Mouse (Mus musculus) liver, embryonic 14 days (tissue): ENCODE results near the gene Slx4. TPM values are rescaled to one million over a fixed set of nuclear protein-coding genes. Genes with fewer than 3 reads are reported as not detected.

Experiments
- polyA plus RNA-seq: library from polyadenylated mRNA; depleted of rRNA; stranded (reverse); fragments of >200 nt; gene quantifications from 2 replicates; pipeline ENCODE4 v1.2.3, GENCODE M21; 2012; rRNA removed

Gene Slx4
- polyA plus RNA-seq, result 13.4 and 16.8 TPM in 2 replicates

GRCm38 (mm10) chr16:4003489-4004398 is at the start of gene Slx4:
Gene Slx4 (minus strand): TSS chr16:4003770.

DNA sequence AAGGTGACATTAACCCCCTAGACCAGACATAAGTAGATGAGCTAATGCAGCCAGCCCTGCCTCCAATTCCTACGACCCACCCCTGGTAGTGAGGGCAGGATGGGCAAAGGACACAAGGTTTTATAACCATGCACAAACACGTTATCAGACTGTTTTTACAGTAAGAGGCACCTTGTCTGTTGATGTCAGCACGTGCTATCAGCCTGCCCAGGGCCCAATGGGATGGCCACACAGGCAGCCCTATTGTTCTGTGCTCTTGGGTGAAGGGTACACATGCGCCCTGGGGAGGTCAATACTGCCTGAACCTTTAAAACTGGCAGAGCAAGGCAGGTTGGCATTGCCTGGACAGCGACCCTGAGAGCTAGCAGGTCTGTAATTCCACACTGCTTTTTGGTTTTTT is 33.2 kb upstream of the Slx4 start, which contains the start of gene Dnase1:
Gene Dnase1, plus strand, starts transcription at position 136 of the 400 bp plus-strand sequence.

GRCm38 (mm10) chr16:3976251-3976671 is 27.3 kb downstream of the Slx4 start, which contains the start of gene Nlrc3:
Gene Nlrc3 (minus strand): TSS chr16:3976632.

Other genes with a start within 250 kb of the Slx4 start
- gene Olfr15, start 172.9 kb downstream of the Slx4 start, polyA plus RNA-seq, result not detected in 2 replicates
- 0.28 and 0.32 TPM in 2 replicates for gene Zfp174, start 156.5 kb downstream of the Slx4 start, polyA plus RNA-seq
- 12.9 and 17.1 TPM in 2 replicates for gene Naa60, start 131.4 kb downstream of the Slx4 start, polyA plus RNA-seq
- gene Zfp597, start 119.2 kb downstream of the Slx4 start, polyA plus RNA-seq, result 2.5 and 2.6 TPM in 2 replicates
- gene Gm20695, start 119.1 kb downstream of the Slx4 start, polyA plus RNA-seq, result 0.09 and 0.13 TPM in 2 replicates
- gene 1700037C18Rik, start 95.1 kb downstream of the Slx4 start, polyA plus RNA-seq, result 1.2 and 1.3 TPM in 2 replicates
- 6.1 and 6.2 TPM in 2 replicates for gene Cluap1, start 95.0 kb downstream of the Slx4 start, polyA plus RNA-seq
- gene Nlrc3, start 27.1 kb downstream of the Slx4 start, polyA plus RNA-seq, result 0.28 and 0.35 TPM in 2 replicates
- gene Dnase1, start 33.2 kb upstream of the Slx4 start, polyA plus RNA-seq, result 0.02 and 0.03 TPM in 2 replicates
- gene Trap1, start 74.1 kb upstream of the Slx4 start, polyA plus RNA-seq, result 62.5 and 67.7 TPM in 2 replicates
- gene Crebbp, start 210.2 kb upstream of the Slx4 start, polyA plus RNA-seq, result 2.7 and 3.8 TPM in 2 replicates